Mouse (Mus musculus) olfactory bulb, adult 2 months (tissue): ENCODE results near the gene Aldh1l1.

Experiments
- CTCF ChIP-seq: fragments of 200-500 bp; IDR thresholded peaks from 2 replicates; pipeline ENCODE4 v1.5.1; 2012; ENCODE audit warnings: low read depth, mild to moderate bottlenecking, low read length, moderate library complexity; ENCODE audit not compliant: insufficient read depth
- POLR2A ChIP-seq: fragments of 200-500 bp; IDR thresholded peaks from 2 replicates; pipeline ENCODE4 v1.6.1; 2012; ENCODE audit warnings: mild to moderate bottlenecking, low read depth, low read length, moderate library complexity; ENCODE audit not compliant: insufficient read depth

DNA sequence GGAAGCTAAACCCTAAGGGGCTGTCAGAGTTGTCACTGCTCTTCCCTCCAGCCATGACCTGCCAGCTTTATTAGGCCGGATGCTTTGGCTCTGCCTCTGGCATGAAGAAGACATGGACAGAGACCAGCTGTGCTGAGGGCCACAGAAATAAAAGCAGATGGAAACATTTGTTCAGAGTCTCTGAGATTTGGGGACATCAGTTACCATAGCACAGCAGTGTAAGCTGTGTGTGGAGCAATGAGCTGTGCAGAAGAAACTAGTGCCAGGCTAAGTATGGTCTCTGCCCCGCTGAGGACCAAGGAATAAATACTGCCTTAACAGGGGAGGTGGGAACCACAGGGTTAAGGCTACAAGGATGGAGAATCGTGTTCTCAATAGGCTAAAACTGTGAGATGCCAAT, 50.6 kb downstream of the Aldh1l1 start:
- TF ChIP-seq CTCF (no peak), POLR2A (no peak)
